Mouse (Mus musculus): ENCODE data around the gene Ripply3. TPM values are rescaled to one million over a fixed set of nuclear protein-coding genes. Genes with fewer than 3 reads are reported as not detected.
A peak's percentile ranks its signal among the peaks of the same experiment; 100 is the strongest.
"Not testable (repeated sequence)": the region's sequence is repeated elsewhere in the genome, so short reads cannot be mapped to it uniquely, and the experiment has no call there.

Ripply3 gene
- total RNA-seq, 2 experiments from 2014 or later: 4.1 to 6.0 TPM

GRCm38 (mm10) chr16:94313229-94314030, 14.8 kb upstream of the Ripply3 start, which contains the start of gene Hlcs:
Hlcs (minus strand) TSS chr16:94313571.
- peak; percentile 99 for DNase-seq

GRCm38 (mm10) chr16:94314626-94315025, 13.6 kb upstream of the Ripply3 start:
- no peak for DNase-seq

GRCm38 (mm10) chr16:94315215-94315614, 13.0 kb upstream of the Ripply3 start:
- DNase-seq: no peak

DNA sequence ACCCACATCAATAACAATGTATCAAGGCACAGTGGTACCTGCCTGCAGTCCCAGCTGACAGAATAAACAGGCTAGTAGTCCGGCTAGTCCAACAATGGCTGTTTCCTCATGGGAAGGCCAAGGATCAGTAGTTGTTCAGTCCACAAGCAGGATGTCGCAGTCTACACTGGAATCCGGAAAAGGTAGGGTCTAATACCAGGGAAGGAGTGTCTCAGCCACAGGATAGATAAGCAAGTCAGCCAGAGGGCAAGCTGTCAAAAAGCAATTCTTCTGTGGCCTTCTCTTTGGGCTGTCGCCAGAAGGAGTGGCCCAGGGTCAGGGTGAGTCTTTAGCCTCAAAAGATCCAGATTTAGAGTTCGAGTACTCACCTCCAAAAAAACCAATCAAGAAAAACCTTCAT, 10.5 kb upstream of the Ripply3 start:
- peak; percentile 58 to 72 for DNase-seq

DNA sequence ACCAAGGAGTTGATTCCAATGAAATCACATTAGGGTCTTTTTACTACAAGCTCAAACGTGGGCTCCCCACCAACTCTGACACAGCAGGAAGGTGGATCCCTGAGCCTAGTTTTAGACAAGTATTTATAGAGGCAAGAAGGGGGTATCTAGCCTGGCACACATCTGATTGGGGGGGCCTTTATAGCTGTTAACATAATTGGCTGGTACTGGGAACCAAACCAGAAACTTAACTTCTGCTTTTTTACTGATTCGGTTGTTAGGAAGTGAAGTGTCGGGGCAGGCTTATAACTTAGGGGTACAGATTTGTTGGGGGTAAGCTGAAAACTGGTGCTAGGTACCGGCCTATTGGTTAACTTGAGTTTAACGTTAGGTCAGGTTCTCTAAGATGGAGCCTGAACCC, 8.0 kb upstream of the Ripply3 start:
- DNase-seq: no peak

- no peak for DNase-seq
These were observed 4.5 kb upstream of the Ripply3 start for GRCm38 (mm10) chr16:94323681-94324080.

DNA sequence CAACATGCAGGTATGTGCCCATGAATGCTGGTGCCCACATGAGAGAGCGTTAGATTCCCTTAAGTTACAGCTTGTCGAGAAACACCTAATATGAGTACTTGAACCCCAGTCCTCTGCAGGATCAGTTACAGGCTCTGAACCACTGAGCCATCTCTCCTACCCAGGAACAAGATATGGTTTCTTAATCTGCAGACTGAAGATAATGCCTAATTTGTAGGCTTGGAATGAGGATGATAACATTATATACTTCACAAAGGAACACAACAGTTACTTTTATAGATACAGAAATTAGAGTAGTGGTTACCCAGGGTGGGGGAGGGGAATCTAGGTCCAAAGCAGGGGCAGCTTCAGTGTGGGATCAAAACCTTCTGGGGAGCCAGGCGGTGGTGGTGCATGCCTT, 2.2 kb upstream of the Ripply3 start:
- DNase-seq: no peak

DNA sequence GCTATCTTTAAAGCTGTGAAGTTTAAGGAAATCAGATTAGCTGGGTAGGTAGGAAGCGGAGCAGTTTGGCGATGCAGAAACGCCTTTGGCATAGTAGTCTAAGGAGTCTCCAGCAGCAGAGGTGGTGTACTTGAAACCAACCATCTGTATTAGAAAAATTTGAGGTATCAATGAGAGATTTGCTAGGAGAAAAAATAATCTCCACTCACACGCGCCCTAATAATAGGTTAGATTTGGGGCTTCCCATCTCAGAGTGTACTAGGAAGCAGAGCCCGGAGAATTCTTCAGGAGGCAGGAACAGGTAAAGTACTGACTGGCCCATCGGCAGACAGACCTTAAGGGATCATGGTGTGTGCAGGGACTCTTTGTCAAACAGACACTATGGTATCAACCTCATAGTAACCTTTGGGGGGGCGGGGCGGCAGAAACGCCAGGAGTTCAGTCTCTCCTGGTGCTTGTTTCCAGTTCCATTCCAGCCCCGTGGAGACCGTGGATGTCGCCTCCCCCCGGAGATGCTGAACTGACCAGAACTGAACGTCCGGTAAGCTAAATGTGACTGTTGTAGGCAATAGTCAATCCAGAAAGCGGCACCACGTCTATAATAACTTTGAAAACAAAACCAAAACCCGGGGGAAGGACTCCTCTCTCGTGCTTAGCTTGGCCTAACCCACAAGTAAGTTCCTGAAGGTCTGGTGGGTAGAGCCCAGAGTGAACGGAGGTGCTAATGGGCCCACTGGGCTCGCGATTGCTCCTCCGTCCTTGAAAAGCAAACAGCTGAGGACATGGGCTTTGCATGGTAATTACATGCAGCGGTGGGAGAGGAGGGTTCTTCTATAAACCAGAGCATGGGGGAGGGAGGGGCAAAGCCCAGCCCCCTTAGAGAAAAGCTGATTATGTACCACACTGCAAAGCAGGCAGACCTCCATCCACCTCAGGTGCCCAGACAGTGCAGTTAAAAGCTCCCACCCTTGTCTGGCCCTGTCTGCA, 954 bp downstream of the Ripply3 start:
- DNase-seq: peak in 1 of 2 experiments; percentile 21

GRCm38 (mm10) chr16:94330429-94330828, 2.2 kb downstream of the Ripply3 start:
- DNase-seq: no peak

- DNase-seq: no peak
These were observed 3.1 kb downstream of the Ripply3 start for GRCm38 (mm10) chr16:94331233-94331885.

DNA sequence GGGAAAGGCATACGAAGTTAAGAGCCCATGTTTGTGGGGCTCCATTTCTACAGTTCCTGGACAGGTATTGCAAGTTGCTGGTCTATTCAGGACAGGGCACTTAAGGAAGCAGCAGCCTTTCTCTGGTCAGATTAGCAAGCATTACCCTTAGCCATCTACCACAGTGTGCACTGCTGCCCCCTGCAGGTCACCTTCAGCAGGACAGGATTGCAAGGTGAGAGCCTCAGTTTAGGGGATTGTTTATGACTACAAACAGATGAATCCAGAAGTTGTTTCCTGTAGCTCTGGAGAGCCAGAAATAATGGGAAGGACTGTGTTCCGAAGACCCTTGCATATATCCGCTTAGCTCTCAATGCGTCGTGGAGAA, 3.6 kb downstream of the Ripply3 start:
- peak; percentile 79 to 85 for DNase-seq

- no peak for DNase-seq
These were observed 7.4 kb downstream of the Ripply3 start for GRCm38 (mm10) chr16:94335656-94336055.

- not testable (repeated sequence) for DNase-seq
These were observed 11.2 kb downstream of the Ripply3 start for GRCm38 (mm10) chr16:94339164-94340160.

GRCm38 (mm10) chr16:94345733-94346132, 17.5 kb downstream of the Ripply3 start:
- no peak for DNase-seq

- no peak for DNase-seq
These were observed 19.0 kb downstream of the Ripply3 start for GRCm38 (mm10) chr16:94347080-94347731.

DNA sequence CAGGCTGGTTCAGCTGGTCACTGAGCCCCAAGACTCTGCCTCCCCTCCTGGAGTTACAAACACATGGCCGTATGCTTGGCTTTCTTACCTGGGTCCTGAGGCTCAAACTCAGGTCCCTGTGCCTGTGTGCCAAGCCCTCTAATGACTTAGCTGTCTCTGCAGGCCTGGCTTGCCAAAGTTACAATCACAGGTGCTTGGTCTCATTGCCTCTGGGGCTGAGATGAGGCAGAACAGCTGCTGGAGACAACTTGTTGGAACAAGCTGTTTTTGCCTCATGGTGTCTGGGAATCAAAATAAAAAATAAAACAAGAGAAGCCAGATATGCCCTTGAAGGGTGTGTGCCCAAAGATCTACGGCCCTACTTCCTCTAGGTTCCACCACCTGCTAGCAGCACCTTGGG, 20.6 kb downstream of the Ripply3 start:
- no peak for DNase-seq

GRCm38 (mm10) chr16:94349588-94350286, 21.5 kb downstream of the Ripply3 start:
- DNase-seq: no peak

- no peak for DNase-seq
These were observed 22.1 kb downstream of the Ripply3 start for GRCm38 (mm10) chr16:94350287-94350677.

DNA sequence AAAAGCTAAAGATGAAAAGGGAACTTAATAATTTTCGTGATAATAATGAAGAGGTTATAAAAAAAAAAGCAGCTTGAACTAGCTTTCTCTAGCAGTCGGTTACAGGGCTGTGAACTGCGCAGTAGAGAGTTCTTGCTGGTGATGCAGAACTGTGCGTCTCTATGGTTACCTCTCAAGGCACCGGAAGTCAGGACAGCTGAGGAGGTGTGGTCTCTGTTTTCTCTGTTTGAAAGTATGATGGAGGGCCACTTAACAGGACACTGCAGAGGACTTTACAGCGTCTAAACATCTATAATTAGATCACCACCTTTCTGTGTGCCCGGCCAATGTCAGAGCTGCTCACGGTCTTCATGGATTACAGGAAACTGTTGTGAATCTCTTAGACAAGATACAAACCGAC, 26.2 kb downstream of the Ripply3 start:
- no peak for DNase-seq

DNA sequence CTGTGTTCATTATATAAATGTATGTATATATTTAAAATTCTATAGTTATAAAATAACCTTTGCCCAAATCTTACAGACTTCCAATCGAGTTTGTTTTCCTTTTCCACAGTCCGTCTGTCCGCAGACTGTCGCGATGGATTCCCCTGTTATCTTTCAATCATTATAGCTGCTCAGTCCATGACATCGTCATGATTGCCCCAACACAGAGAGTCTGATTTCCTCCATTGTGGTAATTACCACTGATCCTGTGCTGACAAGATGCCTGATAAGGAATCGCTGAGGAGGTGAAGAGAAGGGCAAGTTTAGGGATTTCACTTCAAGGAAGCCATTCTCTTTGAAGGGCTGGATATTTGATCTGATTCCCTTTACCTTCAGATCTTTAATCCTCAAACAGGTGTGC, 27.8 kb downstream of the Ripply3 start:
- no peak for DNase-seq
